Mouse (Mus musculus): ENCODE measurements around the gene Cacna1b. TPM values are rescaled to one million over a fixed set of nuclear protein-coding genes. Genes with fewer than 3 reads are reported as not detected.

Gene Cacna1b
- total RNA-seq, 2 experiments from 2014 or later, result 0.05 to 0.42 TPM

DNA sequence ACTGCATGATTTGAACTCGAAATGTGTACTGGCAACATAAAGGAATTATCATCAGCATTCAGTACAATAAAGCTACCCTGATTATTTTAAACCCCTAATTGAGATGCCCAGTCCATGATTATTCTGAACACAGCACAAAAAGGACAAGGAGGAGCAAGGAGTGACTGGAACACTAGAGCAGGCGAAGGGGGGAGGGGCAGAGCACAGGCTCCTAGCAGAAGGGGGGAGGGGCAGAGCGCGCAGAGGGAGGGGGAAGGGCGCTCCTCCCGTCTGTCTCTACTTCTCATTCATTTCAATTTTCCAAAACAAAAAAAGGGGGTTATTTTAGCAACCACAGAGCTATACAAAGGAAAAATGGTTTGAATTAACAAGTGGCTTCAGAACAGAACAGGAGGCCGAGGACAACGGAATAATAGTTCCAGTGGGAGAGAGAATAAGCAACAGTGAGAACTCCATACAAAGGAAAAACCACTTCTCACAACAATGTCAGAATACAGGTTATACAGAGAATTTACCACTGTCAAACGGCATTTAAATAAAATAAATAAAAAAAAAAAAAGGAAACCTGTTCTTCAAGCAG, 98.2 kb downstream of the Cacna1b start:
- no peak for DNase-seq
- intact Hi-C loops (cut with DNase I), result no loop called here

GRCm38 (mm10) chr2:24659150-24659775, 103.7 kb downstream of the Cacna1b start:
- DNase-seq, result no peak
- intact Hi-C loops (cut with DNase I), result no loop called here

DNA sequence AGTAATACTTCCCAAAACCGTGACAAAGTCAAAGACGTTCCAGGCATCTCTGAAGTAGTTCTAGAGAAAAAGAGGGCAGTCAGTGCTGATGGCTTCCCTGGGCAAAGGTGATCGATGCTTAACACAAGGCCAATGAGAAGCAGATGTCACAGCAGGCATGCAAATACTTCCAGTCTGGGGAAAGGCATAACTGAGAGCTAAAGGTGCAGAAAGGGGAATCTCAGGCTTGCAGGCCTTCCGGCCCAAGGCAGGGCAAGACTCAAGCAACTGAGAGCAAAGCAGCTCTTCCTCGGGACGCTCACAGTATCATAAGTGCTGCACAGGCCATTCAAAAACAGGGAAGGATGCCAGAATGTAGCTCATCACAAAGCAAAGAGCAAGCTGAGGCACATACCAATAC, 114.4 kb downstream of the Cacna1b start:
- DNase-seq, result no peak
- intact Hi-C loops (cut with DNase I), result no loop called here

- intact Hi-C loops (cut with DNase I), result no loop called here
- DNase-seq, result no peak
Observed at GRCm38 (mm10) chr2:24646452-24647146, 116.4 kb downstream of the Cacna1b start.

DNA sequence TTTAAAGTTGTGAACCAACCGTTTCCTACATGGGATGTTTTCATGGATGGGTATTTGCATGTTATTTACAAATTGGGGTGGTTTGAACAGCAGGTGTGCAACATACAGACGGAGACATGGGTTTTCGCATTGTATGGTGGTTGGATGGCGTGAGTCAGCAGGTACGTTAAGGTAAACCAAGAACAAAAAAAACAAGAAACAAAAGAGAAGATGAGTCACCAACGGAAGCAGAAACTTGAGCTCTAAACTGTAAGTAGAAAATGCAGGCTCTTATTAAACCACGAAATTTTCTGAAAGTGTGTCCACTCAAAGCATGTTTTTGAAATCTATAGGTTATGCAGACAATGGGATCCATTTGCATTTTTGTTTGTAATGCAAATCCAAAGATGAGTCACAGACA, 120.1 kb downstream of the Cacna1b start:
- DNase-seq, result no peak
- intact Hi-C loops (cut with DNase I), result no loop called here

GRCm38 (mm10) chr2:24638102-24638954, 124.6 kb downstream of the Cacna1b start:
- DNase-seq, result no peak
- intact Hi-C loops (cut with DNase I), result no loop called here

- intact Hi-C loops (cut with DNase I), result no loop called here
- DNase-seq, result no peak
Observed at GRCm38 (mm10) chr2:24633645-24634044, 129.3 kb downstream of the Cacna1b start.

GRCm38 (mm10) chr2:24617141-24617540, 145.8 kb downstream of the Cacna1b start:
- intact Hi-C loops (cut with DNase I), result no loop called here
- no peak for DNase-seq

DNA sequence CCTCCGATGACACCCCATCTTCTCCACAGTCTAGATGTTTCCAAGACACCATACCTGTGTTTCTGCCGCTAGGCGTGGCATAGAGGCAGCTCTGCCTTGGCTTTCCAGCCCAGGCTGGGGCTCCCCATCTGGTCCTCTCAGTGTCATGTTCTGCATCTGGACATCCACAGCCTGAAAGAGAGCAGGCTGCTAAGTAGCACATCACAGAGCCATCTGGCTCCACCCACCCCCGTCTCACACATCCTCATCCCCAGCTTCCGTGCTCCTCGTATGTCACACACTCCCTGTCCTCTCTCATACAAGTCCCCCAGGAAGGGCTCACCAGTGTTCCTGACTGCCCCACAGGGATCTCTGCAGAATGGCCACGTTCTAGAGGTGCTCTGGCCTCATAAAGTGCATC, 153.2 kb downstream of the Cacna1b start:
- no peak for DNase-seq
- intact Hi-C loops (cut with DNase I), result no loop called here

DNA sequence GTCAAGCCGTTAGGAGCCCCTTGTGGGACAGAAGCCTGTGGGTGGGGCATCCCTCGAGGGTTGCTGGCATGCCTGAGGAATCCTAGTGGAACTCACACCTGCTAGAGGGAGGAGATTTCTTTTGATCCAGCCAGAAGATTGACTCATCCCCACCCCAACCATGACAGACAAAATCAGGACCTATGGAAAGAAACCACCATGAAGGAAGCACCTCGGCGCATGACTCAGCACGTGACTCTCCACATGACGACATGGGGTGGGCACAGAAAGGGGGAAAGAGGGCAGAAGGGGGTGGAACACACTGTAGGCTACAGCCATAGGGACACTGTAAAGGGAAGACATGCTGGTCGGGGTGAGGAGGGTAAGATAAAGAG, 154.2 kb downstream of the Cacna1b start:
- DNase-seq, result no peak
- intact Hi-C loops (cut with DNase I), result no loop called here

GRCm38 (mm10) chr2:24607905-24608764, 154.8 kb downstream of the Cacna1b start:
- intact Hi-C loops (cut with DNase I), result no loop called here
- DNase-seq, result no peak

DNA sequence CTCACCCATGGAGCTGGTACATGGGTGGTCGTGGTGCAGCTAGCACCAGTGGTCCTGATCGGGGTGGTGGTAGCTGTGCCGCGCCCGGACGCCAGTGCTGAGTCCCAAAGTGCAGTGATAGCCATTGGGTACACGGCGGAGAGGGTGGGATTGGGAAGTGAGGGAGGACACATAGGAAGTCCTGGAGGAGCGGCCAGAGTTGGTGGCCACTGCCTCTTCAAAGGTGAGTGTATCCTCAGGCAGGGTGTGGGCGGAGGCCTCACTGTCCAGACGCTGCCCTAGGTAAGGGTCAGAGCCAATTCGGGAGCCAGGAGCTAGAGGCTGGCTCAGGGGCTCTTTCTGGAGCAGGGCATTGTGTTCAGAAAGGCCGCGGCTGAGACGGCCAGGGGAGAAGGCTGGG, 156.4 kb downstream of the Cacna1b start:
- intact Hi-C loops (cut with DNase I), result no loop called here

GRCm38 (mm10) chr2:24605096-24605495, 157.9 kb downstream of the Cacna1b start:
- peak in 1 of 2 experiments; percentile 11 for DNase-seq
- intact Hi-C loops (cut with DNase I), result no loop called here

More for the DNA sequence above, 156.4 kb downstream of the Cacna1b start:
- no peak for DNase-seq

- no peak for DNase-seq
- intact Hi-C loops (cut with DNase I), result no loop called here
Observed at GRCm38 (mm10) chr2:24589426-24589825, 173.5 kb downstream of the Cacna1b start.

GRCm38 (mm10) chr2:24587999-24588398, 175.0 kb downstream of the Cacna1b start:
- no peak for DNase-seq
- intact Hi-C loops (cut with DNase I), result no loop called here

DNA sequence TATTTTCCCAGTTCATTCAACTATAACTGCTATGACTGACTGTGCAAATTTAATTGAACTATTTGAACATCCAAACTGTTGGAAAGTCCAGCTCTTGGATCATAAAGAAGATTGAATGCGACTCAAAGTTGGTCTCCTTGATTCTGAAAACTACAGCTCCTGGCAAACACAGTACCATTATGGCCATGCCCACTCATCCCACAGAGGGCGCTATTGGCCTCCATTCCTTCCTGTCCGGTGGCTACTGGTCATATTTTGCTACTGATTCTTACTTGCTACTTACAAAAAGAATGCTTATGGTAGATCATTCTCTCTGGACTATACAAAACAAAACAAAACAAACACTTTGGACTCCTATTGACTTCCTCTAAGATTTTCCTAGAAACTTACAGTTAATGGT, 188.3 kb downstream of the Cacna1b start:
- DNase-seq, result peak; percentile 37 to 71
- intact Hi-C loops (cut with DNase I), result loop anchor here (1.0 to 10.0 kb wide), 2 partner anchors 181 to 370 kb away; partner anchors contain the start of gene Zmynd19

DNA sequence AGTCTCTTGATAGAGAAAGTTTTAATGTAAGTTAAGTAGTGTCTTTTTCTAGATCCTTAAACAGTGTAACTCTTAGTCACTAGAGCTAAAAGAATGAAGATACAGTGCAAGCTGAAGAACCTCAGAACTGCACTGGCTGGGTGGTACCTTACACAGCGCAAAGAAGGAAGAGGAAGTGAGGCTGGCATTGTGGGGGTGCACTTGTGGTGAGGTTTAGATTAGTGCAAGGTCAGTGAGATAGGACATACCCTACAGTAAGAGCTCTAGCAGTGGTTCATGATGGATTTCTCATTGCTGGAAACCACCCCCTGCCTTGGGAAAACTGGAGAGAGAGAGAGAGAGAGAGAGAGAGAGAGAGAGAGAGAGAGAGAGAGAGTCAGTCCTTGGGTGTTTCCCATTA, 192.0 kb downstream of the Cacna1b start:
- no peak for DNase-seq
- intact Hi-C loops (cut with DNase I), result loop anchor here (10.0 kb wide), 1 partner anchor 374 kb away; the partner anchor contains the start of gene Zmynd19

- DNase-seq, result peak; percentile 9 to 16
- intact Hi-C loops (cut with DNase I), result loop anchor here (1.0 to 5.0 kb wide), 4 partner anchors 78 to 272 kb away; no protein-coding TSS in a partner anchor
Observed at GRCm38 (mm10) chr2:24568555-24568954, 194.4 kb downstream of the Cacna1b start.

GRCm38 (mm10) chr2:24562547-24563290, 200.2 kb downstream of the Cacna1b start:
- DNase-seq, result no peak
- intact Hi-C loops (cut with DNase I), result no loop called here

Measured in heart, postnatal 36 days (tissue).